Mouse (Mus musculus): ENCODE measurements around the gene Cacng3. TPM values are rescaled to one million over a fixed set of nuclear protein-coding genes. Genes with fewer than 3 reads are reported as not detected.

Gene Cacng3
- polyA plus RNA-seq, 1 experiment = 63.1 TPM

- DNase-seq (ENCODE audit: extremely low spot score in 1 of 2, low spot score in 1 of 2) = no peak
Measured at GRCm38 (mm10) chr7:122817565-122817964, 147.3 kb downstream of the Cacng3 start.

Measured in frontal cortex, adult 2 months (tissue).